Mouse (Mus musculus) kidney, postnatal 36 days (tissue): ENCODE results near the gene Ube2v1.
A peak's percentile ranks its signal among the peaks of the same experiment; 100 is the strongest.

ENCODE experiments used
- DNase-seq, 2 experiments: peaks; one replicate each; pipeline ENCODE4 v3.0.0; 2021 to 2022; ENCODE audit warnings: mixed read lengths in 2 of 2

Ube2v1 gene

GRCm38 (mm10) chr2:167588774-167589577 is 42.9 kb downstream of the Ube2v1 start:
- peak; percentile 74 to 79 for DNase-seq

- no peak for DNase-seq
Observed at GRCm38 (mm10) chr2:167586976-167587375, 44.9 kb downstream of the Ube2v1 start.

GRCm38 (mm10) chr2:167586041-167586440 is 45.9 kb downstream of the Ube2v1 start:
- DNase-seq, result peak; percentile 76 to 79

- DNase-seq, result no peak
Observed at GRCm38 (mm10) chr2:167585273-167585672, 46.6 kb downstream of the Ube2v1 start.

GRCm38 (mm10) chr2:167583161-167583952 is 48.5 kb downstream of the Ube2v1 start:
- no peak for DNase-seq

GRCm38 (mm10) chr2:167578521-167578920 is 53.4 kb downstream of the Ube2v1 start:
- no peak for DNase-seq

GRCm38 (mm10) chr2:167577186-167577785 is 54.6 kb downstream of the Ube2v1 start:
- DNase-seq, result peak; percentile 51 to 53

- DNase-seq, result no peak
Observed at GRCm38 (mm10) chr2:167576121-167576620, 55.7 kb downstream of the Ube2v1 start.

- no peak for DNase-seq
Observed at GRCm38 (mm10) chr2:167575581-167575980, 56.3 kb downstream of the Ube2v1 start.

- peak in 1 of 2 experiments; percentile 41 for DNase-seq
Observed at GRCm38 (mm10) chr2:167574814-167575213, 57.1 kb downstream of the Ube2v1 start.

- no peak for DNase-seq
Observed at GRCm38 (mm10) chr2:167571442-167572220, 60.3 kb downstream of the Ube2v1 start.

GRCm38 (mm10) chr2:167570815-167571214 is 61.1 kb downstream of the Ube2v1 start:
- no peak for DNase-seq

GRCm38 (mm10) chr2:167569934-167570651 is 61.8 kb downstream of the Ube2v1 start:
- DNase-seq, result peak; percentile 67 to 76

- no peak for DNase-seq
Observed at GRCm38 (mm10) chr2:167568112-167568511, 63.8 kb downstream of the Ube2v1 start.

GRCm38 (mm10) chr2:167565682-167566081 is 66.2 kb downstream of the Ube2v1 start:
- DNase-seq, result peak; percentile 77 to 78

- DNase-seq, result no peak
Observed at GRCm38 (mm10) chr2:167565312-167565656, 66.6 kb downstream of the Ube2v1 start.

- peak in 1 of 2 experiments; percentile 42 for DNase-seq
Observed at GRCm38 (mm10) chr2:167564551-167565311, 67.2 kb downstream of the Ube2v1 start.

- no peak for DNase-seq
Observed at GRCm38 (mm10) chr2:167563703-167564102, 68.2 kb downstream of the Ube2v1 start.

GRCm38 (mm10) chr2:167563035-167563434 is 68.9 kb downstream of the Ube2v1 start:
- DNase-seq, result no peak

GRCm38 (mm10) chr2:167562101-167562500 is 69.8 kb downstream of the Ube2v1 start:
- DNase-seq, result peak; percentile 46 to 67

GRCm38 (mm10) chr2:167559413-167559812 is 72.5 kb downstream of the Ube2v1 start:
- DNase-seq, result no peak
